Mouse (Mus musculus) forebrain, embryonic 15.5 days (tissue): ENCODE measurements at regions not wholly inside any gene's neighbourhood (a gene's known extent, or its start where the extent isn't known, plus 50 kb on each side); places are given as distances from the start of the nearest gene placed in this dataset.
"Not testable (repeated sequence)": the region's sequence is repeated elsewhere in the genome, so short reads cannot be mapped to it uniquely, and the experiment has no call there.

ENCODE experiments used
- ATAC-seq: fragments of 200-750 bp; cut with Nextera tagmentation; replicated peaks from 2 replicates; pipeline ENCODE4 v1.8.0; 2017; ENCODE audit warnings: mild to moderate bottlenecking, moderate TSS enrichment, moderate library complexity
- H3K27ac ChIP-seq: fragments of 300-500 bp; sonication (generic); replicated peaks from 2 replicates; pipeline ENCODE4 v1.5.1; 2015; ENCODE audit warnings: mild to moderate bottlenecking, inconsistent platforms
- H3K27me3 ChIP-seq: fragments of 300-500 bp; sonication (generic); 2 replicates; pipeline ENCODE4 v1.6.1; 2015; ENCODE audit warnings: inconsistent platforms
- H3K36me3 ChIP-seq: fragments of 300-500 bp; sonication (generic); 2 replicates; pipeline ENCODE4 v1.6.1; 2015; ENCODE audit warnings: mild to moderate bottlenecking, inconsistent platforms
- H3K4me1 ChIP-seq: fragments of 300-500 bp; sonication (generic); 2 replicates; pipeline ENCODE4 v1.6.1; 2015; ENCODE audit warnings: inconsistent platforms
- H3K4me2 ChIP-seq: fragments of 300-500 bp; sonication (generic); replicated peaks from 2 replicates; pipeline ENCODE4 v1.6.1; 2015; ENCODE audit warnings: mild to moderate bottlenecking, inconsistent platforms
- H3K4me3 ChIP-seq: fragments of 300-500 bp; sonication (generic); 2 replicates; pipeline ENCODE4 v1.5.1; 2015; ENCODE audit warnings: mild to moderate bottlenecking, inconsistent platforms
- H3K9ac ChIP-seq: fragments of 300-500 bp; sonication (generic); replicated peaks from 2 replicates; pipeline ENCODE4 v1.6.1; 2015; ENCODE audit warnings: mild to moderate bottlenecking, inconsistent platforms
- H3K9me3 ChIP-seq: fragments of 300-500 bp; sonication (generic); 2 replicates; pipeline ENCODE4 v1.6.1; 2016; ENCODE audit warnings: inconsistent platforms
- WGBS: fragments of 180-500 bp; shearing (Covaris S2); methylation state at CpG from one replicate; pipeline ENCODE4 v1.1.7; 2015; ENCODE audit warnings: mixed read lengths; 5-methylcytosine and 5-hydroxymethylcytosine counted together

GRCm38 (mm10) chr5:39216326-39216725, 339.7 kb upstream of the Clnk start:
- Histone ChIP-seq H3K36me3 (no peaks in the 10 kb centered on the region), H3K27me3 (no peaks in the 10 kb centered on the region), H3K4me2 (no peak overlapping the region), H3K4me3 (no peak overlapping the region), H3K9ac (no peak overlapping the region), H3K27ac (no peak overlapping the region), H3K9me3 (no peaks in the 10 kb centered on the region), H3K4me1 (peaks cover 7% of the 10 kb centered on the region; the same call in 1 of the 2 replicates)
- 91% methylated on average over 5 of the region's 5 CpGs for WGBS
- no peak for ATAC-seq

GRCm38 (mm10) chr5:39215016-39215415, 338.4 kb upstream of the Clnk start:
- Histone ChIP-seq H3K4me1 (peaks cover 7% of the 10 kb centered on the region; the same call in 1 of the 2 replicates), H3K9me3 (no peaks in the 10 kb centered on the region), H3K27ac (no peak overlapping the region), H3K36me3 (no peaks in the 10 kb centered on the region), H3K9ac (no peak overlapping the region), H3K4me3 (no peak overlapping the region), H3K27me3 (no peaks in the 10 kb centered on the region), H3K4me2 (no peak overlapping the region)
- 55% methylated on average over 3 of the region's 3 CpGs for WGBS
- 0 out of 2 replicates have a peak, but pooled peaks have one; percentile 23 for ATAC-seq

GRCm38 (mm10) chr5:39212550-39212949, 335.9 kb upstream of the Clnk start:
- Histone ChIP-seq H3K9me3 (no peaks in the 10 kb centered on the region), H3K4me3 (no peak overlapping the region), H3K9ac (no peak overlapping the region), H3K36me3 (no peaks in the 10 kb centered on the region), H3K27me3 (no peaks in the 10 kb centered on the region), H3K27ac (no peak overlapping the region), H3K4me1 (peaks cover 7% of the 10 kb centered on the region; the same call in 1 of the 2 replicates), H3K4me2 (no peak overlapping the region)
- ATAC-seq: 0 out of 2 replicates have a peak, but pooled peaks have one; percentile 53

- Histone ChIP-seq H3K4me1 (no peaks in the 10 kb centered on the region), H3K27me3 (no peaks in the 10 kb centered on the region), H3K27ac (no peak overlapping the region), H3K4me3 (no peak overlapping the region), H3K9ac (no peak overlapping the region), H3K36me3 (no peaks in the 10 kb centered on the region), H3K9me3 (no peaks in the 10 kb centered on the region), H3K4me2 (no peak overlapping the region)
- ATAC-seq: no peak
These were observed 322.2 kb upstream of the Clnk start for GRCm38 (mm10) chr5:39198856-39199255.

GRCm38 (mm10) chr5:39191153-39191552, 314.5 kb upstream of the Clnk start:
- H3K27me3 ChIP-seq, H3K4me1 ChIP-seq, H3K27ac ChIP-seq, H3K9me3 ChIP-seq, H3K4me2 ChIP-seq, H3K36me3 ChIP-seq, H3K9ac ChIP-seq, ATAC-seq, H3K4me3 ChIP-seq: not testable (repeated sequence)
- WGBS: 69% methylated on average over 2 of the region's 4 CpGs

GRCm38 (mm10) chr5:39181616-39182402, 305.2 kb upstream of the Clnk start:
- Histone ChIP-seq H3K9ac (no peak overlapping the region), H3K4me1 (peaks cover 16% of the 10 kb centered on the region; the same call in 1 of the 2 replicates), H3K4me3 (no peak overlapping the region), H3K36me3 (no peaks in the 10 kb centered on the region), H3K4me2 (no peak overlapping the region), H3K9me3 (no peaks in the 10 kb centered on the region), H3K27ac (peak overlapping the region; percentile 60), H3K27me3 (no peaks in the 10 kb centered on the region)
- peak; percentile 67 for ATAC-seq
- 61% methylated on average over 2 of the region's 2 CpGs for WGBS

- Histone ChIP-seq H3K4me3 (no peak overlapping the region), H3K9me3 (no peaks in the 10 kb centered on the region), H3K9ac (no peak overlapping the region), H3K27ac (no peak overlapping the region; the same call in 1 of the 2 replicates), H3K4me2 (no peak overlapping the region), H3K4me1 (peaks cover 16% of the 10 kb centered on the region; the same call in 1 of the 2 replicates), H3K27me3 (no peaks in the 10 kb centered on the region), H3K36me3 (no peaks in the 10 kb centered on the region)
- ATAC-seq: peak; percentile 87
- WGBS: 24% methylated on average over 4 of the region's 4 CpGs
These were observed 304.4 kb upstream of the Clnk start for GRCm38 (mm10) chr5:39181028-39181427.

- 21% methylated on average over 2 of the region's 2 CpGs for whole genome bisulfite sequencing
- no peak overlapping the region for H3K27ac ChIP-seq
- no peak for ATAC-seq
- H3K27me3 ChIP-seq: no peaks in the 10 kb centered on the region
- no peak overlapping the region for H3K4me2 ChIP-seq
- H3K9ac ChIP-seq: no peak overlapping the region
- no peaks in the 10 kb centered on the region for H3K9me3 ChIP-seq
- H3K4me1 ChIP-seq: peaks cover 16% of the 10 kb centered on the region; the same call in 1 of the 2 replicates
- no peak overlapping the region for H3K4me3 ChIP-seq
- no peaks in the 10 kb centered on the region for H3K36me3 ChIP-seq
These were observed 301.3 kb upstream of the Clnk start for GRCm38 (mm10) chr5:39177891-39178290.

- Histone ChIP-seq H3K4me1 (peaks cover 16% of the 10 kb centered on the region; the same call in 1 of the 2 replicates), H3K27me3 (no peaks in the 10 kb centered on the region), H3K27ac (no peak overlapping the region), H3K4me3 (no peak overlapping the region), H3K4me2 (no peak overlapping the region), H3K9me3 (no peaks in the 10 kb centered on the region), H3K9ac (no peak overlapping the region), H3K36me3 (no peaks in the 10 kb centered on the region)
- 80% methylated on average over 2 of the region's 2 CpGs for WGBS
- ATAC-seq: no peak
These were observed 300.3 kb upstream of the Clnk start for GRCm38 (mm10) chr5:39176906-39177305.

GRCm38 (mm10) chr5:39173491-39173890, 296.9 kb upstream of the Clnk start:
- Histone ChIP-seq H3K36me3 (no peaks in the 10 kb centered on the region), H3K9me3 (no peaks in the 10 kb centered on the region), H3K4me3 (no peak overlapping the region), H3K4me2 (no peak overlapping the region), H3K27me3 (no peaks in the 10 kb centered on the region), H3K9ac (no peak overlapping the region), H3K4me1 (peaks cover 6% of the 10 kb centered on the region; the same call in 1 of the 2 replicates), H3K27ac (no peak overlapping the region)
- no peak for ATAC-seq
- WGBS: 93% methylated on average over 3 of the region's 3 CpGs

- ATAC-seq: no peak
- no peak overlapping the region for H3K27ac ChIP-seq
- H3K4me3 ChIP-seq: no peak overlapping the region
- H3K27me3 ChIP-seq: no peaks in the 10 kb centered on the region
- H3K9me3 ChIP-seq: no peaks in the 10 kb centered on the region
- H3K4me2 ChIP-seq: no peak overlapping the region
- no peaks in the 10 kb centered on the region for H3K36me3 ChIP-seq
- no peak overlapping the region for H3K9ac ChIP-seq
- WGBS: 80% methylated on average over 3 of the region's 3 CpGs
- H3K4me1 ChIP-seq: no peaks in the 10 kb centered on the region
These were observed 283.0 kb upstream of the Clnk start for GRCm38 (mm10) chr5:39159651-39160050.

- H3K9me3 ChIP-seq: no peaks in the 10 kb centered on the region
- H3K4me3 ChIP-seq: no peak overlapping the region
- ATAC-seq: no peak
- H3K4me2 ChIP-seq: no peak overlapping the region
- no peak overlapping the region for H3K9ac ChIP-seq
- WGBS: 100% methylated on average over 1 of the region's 1 CpGs
- no peaks in the 10 kb centered on the region for H3K36me3 ChIP-seq
- no peak overlapping the region for H3K27ac ChIP-seq
- H3K27me3 ChIP-seq: no peaks in the 10 kb centered on the region
- no peaks in the 10 kb centered on the region for H3K4me1 ChIP-seq
These were observed 279.2 kb upstream of the Clnk start for GRCm38 (mm10) chr5:39155763-39156162.

GRCm38 (mm10) chr5:39153291-39153794, 276.7 kb upstream of the Clnk start:
- no peak overlapping the region for H3K27ac ChIP-seq
- H3K9ac ChIP-seq: no peak overlapping the region
- no peak overlapping the region for H3K4me3 ChIP-seq
- ATAC-seq: no peak
- H3K4me2 ChIP-seq: no peak overlapping the region
- no peaks in the 10 kb centered on the region for H3K4me1 ChIP-seq
- no peaks in the 10 kb centered on the region for H3K36me3 ChIP-seq
- H3K9me3 ChIP-seq: no peaks in the 10 kb centered on the region
- H3K27me3 ChIP-seq: no peaks in the 10 kb centered on the region
